Mouse (Mus musculus): ENCODE measurements at regions not wholly inside any gene's neighbourhood (a gene's known extent, or its start where the extent isn't known, plus 50 kb on each side); places are given as distances from the start of the nearest gene placed in this dataset.
"Not testable (repeated sequence)": the region's sequence is repeated elsewhere in the genome, so short reads cannot be mapped to it uniquely, and the experiment has no call there.

DNA sequence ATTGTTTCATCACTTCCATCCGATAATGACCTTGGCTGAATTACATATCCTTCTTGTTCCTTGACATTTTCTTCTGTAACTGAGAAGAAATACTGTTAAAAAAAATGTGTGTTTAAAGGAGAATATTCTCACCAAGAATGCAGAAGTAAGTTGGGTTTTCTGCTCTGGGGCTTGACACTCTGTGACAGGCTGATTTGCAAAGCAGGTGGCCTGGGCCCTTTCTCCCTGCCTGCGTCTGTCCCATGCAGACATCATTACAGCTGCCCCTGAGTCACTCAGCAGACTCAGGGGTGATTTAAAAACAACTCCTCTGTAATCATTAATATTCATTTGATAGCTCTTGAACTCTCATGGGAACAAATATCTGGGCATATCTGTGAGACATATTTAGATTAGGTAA lies 229.4 kb upstream of the Synpr start:
- no peak for DNase-seq (ENCODE audit: low read depth, low spot score)

DNA sequence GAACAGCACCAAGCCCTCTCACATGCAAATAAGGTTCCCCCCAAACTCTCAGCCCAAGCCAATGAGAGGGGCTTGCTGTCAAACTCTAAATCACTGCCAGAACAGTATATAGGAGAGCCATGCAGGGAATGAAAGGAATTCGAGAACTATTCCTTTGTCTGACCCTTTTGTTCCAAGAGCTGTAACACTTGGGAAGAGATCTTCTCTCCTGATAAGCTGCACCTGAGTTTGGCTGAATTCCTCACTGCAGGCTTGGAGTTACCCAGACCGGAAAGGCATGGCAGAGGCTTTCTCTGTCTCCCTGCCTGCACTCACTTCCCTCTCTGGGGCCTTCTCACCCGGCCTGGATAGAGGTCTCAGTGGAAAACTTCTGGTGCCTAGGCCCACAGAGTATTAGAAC lies 219.7 kb upstream of the Cadps start:
- DNase-seq (ENCODE audit: low read depth, low spot score), result not testable (repeated sequence)

DNA sequence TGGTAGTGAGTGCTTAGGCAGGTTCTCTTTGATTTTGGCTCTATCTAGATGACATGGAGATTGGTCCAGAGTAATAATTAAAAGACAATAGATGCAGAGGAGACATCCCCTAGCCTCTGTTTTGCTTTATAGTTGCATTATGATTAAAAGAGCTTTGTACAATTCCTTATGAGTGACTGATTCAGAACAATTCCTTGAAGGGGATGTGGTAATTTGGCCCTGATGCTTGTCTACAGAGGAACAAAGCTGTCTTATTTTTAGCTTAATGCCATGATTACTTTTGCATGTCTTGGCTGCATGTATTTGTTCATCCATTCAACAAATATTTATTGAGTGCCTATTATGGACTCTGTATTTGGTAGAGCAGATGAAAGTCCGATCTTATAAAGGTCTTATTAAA lies 218.9 kb upstream of the Cadps start:
- DNase-seq (ENCODE audit: low read depth, low spot score), result no peak

DNA sequence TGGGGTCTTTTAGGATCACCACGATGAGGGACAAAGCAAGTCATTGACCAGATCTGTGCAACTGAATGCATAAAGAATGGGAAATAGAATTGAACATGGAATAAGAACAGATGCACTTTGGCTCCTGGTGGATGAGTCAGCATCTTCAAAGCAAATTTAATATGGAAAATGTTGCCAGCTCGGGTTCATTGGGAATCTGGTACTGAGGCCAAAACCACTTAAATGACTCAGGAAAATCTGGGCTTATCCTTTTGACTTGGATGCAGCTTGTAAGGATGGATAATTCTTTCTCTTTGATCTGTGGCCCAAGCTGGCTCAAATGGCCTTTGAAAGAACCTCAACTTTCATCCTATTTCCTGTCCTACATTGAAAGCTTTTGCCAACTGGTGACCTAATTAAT lies 217.3 kb upstream of the Cadps start:
- DNase-seq (ENCODE audit: low read depth, low spot score), result peak; percentile 52

DNA sequence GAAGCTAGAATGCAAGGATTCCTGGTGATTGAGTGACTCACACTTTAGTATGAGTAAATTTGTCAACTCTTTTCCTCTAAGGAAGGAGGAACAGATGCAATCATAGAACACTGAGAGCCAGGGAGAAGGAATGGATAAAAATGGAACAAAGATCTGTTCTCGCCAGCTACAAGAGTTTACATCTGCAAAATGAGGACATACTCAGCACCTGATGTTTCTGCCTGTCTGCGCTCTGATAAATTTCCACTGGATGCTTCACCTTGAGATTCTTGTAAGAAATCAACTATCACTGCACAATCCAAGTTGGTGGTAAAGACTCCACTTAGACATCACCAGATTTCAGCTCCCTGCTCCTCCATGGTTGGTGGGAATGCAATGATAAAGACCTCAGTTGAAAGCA lies 214.5 kb upstream of the Cadps start:
- DNase-seq (ENCODE audit: low read depth, low spot score), result no peak

DNA sequence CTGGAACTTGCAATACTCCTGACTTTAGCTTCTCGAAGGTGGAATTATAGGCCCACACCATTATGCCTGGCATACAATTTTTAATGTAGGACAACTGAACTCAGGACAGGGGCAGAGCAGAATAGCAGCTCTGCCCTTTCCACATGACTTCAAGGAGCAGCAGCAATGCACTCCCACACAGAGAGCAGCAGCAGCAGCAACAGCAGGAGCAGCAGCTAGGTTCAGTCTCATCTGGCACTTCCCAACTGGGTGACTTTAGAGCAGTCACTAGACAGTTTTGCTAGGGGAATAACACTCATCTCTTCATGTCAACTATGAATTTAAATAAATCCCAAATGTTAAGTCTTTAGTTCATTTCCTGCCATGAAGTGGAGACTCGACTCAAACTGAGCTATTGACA lies 206.9 kb upstream of the Cadps start:
- no peak for DNase-seq (ENCODE audit: low read depth, low spot score)

DNA sequence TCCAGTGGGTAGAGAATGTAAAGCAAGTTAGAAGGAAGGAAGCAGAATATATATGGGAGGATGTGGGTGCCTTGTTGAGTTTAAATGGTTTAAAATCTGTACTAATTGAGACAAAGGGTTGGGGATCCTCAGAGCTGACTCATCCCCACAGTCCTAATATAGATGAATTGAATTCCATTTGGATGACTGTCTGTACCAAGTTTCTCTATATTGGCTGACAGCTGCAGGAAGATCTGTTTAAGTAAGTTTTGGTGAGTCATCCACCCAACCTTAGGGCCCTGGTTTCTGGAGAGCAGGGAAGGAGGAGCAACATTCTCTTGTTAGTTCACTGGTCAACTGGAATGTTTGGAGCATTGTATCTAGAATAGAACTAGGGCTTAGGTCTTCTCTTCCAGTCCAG lies 199.9 kb upstream of the Cadps start:
- DNase-seq (ENCODE audit: low read depth, low spot score), result peak; percentile 85

DNA sequence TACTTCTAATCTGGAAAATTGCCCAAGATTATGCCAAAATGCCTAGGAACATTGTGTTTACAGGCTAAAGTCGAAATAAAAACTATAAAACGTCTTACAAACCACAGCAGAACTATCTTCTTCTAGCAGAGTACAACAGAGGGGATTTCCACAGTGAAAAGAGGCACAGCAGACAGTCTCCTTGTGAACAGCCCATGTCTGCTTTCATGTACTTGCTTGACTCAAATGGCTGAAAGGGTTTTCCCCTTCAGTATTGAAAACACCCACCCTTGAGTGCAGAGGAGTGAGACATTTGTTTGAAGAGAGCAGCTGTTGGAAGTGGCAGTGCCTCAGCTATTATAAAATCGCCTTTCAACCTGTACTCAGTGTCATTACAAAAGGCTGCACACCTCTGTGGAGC lies 188.2 kb upstream of the Cadps start:
- DNase-seq (ENCODE audit: low read depth, low spot score), result no peak

DNA sequence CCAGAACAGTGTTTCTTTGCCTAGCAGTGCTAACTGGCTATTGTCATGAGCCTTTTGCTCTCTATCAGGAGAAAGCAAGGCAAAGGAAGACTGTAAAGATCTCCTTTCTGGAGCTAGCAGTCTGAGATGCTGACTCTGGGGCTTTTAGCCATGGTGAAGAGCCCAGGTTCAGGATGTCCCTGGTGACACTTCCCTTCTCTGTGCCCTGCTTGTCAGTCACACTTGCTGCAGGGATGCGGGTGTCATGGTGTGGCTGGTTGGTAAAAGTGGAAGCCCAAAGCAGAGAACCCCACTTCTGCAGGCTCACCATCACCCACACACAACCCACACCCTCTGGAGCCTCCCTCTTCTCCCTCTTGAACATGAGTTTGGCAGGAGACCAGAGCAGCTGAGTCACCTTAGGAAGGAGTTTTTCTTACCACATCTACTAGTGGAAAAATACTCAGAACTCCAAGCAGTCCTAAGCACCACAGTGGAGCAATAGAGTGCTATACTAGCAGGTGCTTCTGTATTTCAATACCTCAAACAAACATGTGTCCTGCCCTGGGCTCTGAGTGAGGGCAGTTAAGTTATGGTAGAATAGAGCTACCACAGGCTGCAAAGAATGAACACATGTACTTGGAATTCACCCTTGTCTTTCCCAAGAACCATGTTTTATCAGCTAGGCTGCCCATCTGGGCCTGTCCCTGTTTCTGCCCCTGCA lies 178.3 kb upstream of the Cadps start:
- DNase-seq (ENCODE audit: low read depth, low spot score), result peak; percentile 76

DNA sequence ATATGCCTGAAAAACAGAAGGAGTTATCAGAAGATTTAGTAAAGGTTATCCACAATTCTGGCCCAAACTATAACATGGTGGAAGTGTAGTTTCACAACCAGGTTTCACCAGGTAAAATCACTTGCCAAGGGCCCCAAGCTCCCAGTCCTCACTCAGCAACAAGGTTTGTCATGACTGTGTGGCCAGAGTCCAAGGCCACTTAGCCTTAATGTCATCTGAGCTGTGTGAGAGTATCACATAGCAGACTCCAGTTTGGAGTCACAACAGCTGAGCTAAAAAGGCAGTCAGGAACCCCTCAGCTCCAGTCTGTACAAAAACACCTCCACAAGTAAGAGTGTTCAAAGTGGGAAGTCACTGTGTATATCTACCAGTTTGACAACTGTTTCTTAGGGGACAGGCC lies 156.5 kb upstream of the Cadps start:
- no peak for DNase-seq (ENCODE audit: low read depth, low spot score)

DNA sequence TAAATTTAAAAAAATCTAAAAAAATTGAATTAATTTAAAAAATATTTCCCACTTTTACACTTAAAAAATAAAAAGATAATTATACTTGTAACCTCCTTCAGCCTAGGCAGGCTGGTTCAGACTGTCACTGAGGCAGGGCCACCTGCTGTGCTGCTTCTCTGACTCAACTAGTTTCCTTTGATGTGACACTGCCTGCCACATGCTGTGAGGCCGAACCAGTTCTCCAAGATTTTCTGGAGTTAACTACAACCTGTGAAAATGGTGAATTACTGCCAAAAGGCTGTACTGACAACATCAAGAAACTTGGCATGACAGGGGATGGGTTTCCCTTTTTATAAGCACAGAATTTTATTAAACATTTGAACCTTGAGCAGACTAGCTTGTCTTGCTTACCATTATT lies 143.6 kb upstream of the Cadps start:
- DNase-seq (ENCODE audit: low read depth, low spot score), result no peak

DNA sequence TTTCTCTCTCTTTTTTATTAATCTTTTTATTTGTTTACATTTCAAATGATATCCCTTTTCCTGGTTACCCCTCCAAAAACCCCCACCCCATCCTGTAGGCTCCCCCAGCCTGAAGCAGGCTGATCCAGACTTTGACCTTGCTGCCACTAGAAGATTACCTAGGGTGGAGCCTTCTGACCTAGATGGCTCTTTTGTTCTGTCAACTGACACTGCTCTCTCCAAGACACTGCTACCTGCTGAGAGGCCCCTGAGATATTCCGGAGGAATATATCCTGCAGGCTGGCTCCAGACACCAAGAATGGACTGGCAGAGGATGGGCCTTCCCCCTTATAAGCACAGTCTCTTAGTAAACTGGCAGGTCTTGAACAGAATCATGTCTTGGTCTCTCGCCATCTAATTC lies 135.0 kb upstream of the Cadps start:
- not testable (repeated sequence) for DNase-seq (ENCODE audit: low read depth, low spot score)

DNA sequence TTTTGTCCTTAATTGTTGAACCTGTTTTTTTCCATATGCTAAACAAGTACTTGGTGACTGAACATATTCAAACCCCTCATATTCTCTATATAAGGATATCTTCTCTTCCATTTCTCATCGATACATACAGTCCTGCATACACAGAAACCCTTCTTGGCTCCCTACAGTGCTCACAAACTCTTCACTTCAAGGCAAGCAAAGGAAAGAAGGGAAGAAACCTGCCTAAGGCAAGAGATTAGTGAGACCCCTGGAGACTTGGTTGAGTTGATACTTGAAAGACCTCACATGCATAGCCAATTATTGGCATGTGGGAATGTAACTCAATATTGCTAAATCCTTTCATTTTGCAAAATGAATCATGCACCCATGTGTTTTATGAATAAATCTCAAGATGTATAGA lies 128.0 kb upstream of the Cadps start:
- DNase-seq (ENCODE audit: low read depth, low spot score), result no peak

DNA sequence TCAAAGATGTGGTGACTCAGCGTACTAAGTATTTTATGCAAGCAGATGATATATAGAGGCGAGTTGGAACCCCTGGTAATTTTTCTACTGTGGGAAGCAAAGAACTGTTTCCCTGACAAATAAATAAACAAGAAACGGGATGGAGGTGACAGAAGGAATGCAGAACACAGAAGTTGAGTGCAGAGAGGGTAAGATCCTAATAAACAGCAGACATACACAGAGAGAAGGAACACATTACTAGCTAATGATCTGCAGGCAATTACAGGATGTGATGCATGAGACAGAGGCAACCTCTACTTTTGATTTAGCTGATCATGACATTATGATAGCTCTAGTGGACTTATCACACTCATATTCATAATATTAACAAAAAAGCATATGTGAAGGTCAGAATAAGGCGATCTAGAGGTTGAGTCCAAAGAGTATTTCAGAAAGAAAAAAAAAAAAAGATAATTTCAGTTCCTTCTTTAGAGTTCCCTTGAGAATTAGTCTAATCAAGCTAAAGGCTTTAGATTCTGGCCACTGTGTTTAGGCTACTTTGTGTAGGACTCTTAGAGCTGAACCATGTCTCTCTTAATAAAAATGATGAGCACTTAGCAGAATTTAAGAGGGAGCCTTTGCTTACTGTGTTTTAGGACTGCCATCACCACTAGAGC lies 115.9 kb upstream of the Cadps start:
- DNase-seq (ENCODE audit: low read depth, low spot score), result no peak

DNA sequence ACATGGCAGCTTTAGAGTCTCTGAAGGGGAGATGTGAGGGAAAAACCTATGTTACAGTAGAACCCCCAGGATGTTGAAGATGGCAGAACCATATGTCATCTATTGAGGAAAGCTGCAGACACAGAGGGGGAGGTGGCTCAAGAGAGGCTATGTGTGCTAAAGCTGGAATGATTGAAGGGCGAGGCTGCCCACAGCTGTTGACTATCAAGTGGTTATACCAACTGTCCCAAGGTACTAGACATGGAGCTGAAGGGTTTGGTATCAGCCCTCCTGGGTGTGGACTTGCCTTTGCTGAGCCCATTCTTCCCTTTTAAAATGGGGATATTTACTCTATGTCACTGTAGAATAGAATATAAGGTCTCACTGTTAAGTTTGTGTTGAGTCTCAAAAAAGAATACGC lies 113.5 kb upstream of the Cadps start:
- no peak for DNase-seq (ENCODE audit: low read depth, low spot score)

DNA sequence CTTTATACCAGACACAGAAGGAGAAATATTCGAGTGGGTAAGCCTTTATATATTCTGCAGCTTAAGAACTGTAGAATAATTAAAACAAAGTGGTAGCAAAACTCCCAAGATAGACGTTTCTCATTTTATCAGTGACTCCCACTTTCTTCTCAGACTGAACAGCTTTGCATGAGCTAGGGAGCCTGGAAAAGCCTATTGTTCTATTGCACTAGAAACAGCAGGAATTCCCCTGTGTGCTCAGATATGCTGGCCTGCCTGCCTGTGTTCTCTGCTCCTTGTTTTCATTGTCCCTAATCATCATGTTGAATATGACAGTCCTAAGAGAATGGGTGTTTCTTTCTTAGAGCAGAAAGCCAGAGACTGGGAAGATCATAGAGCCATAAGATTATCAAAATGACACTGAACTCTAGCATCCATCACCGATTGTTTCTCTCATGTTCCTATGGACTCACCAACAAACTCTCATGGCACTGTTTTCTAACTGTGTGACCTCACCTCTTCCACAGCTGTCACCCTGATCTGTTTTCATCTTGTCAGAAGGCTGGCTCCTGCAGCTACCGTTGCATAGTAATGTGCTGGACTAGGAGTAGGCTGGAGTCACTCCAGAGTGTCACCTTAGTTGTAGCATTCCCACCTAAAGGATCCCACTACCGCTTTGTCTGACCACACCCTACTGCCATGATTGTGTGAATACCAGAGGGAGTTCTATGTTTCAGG lies 108.9 kb upstream of the Cadps start:
- DNase-seq (ENCODE audit: low read depth, low spot score), result no peak

DNA sequence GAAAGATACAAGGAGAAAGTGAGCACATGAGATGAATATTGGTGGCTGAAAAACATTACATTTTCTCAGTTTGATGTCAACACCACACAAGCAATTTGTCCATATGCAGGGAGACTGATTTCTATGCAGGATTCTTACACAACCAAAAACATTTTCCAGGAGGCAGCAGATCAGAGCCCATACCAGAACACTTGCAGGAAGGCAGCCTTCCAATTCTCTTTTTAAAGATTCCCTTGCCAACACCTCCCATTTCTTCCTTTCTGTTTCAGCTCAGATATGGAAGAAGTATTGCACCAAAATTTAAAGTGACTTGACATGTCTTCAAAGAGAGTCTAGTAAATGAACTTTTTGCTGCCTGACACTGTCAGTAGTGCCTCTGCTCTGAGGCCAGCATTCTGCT lies 100.7 kb upstream of the Cadps start:
- no peak for DNase-seq (ENCODE audit: low read depth, low spot score)

DNA sequence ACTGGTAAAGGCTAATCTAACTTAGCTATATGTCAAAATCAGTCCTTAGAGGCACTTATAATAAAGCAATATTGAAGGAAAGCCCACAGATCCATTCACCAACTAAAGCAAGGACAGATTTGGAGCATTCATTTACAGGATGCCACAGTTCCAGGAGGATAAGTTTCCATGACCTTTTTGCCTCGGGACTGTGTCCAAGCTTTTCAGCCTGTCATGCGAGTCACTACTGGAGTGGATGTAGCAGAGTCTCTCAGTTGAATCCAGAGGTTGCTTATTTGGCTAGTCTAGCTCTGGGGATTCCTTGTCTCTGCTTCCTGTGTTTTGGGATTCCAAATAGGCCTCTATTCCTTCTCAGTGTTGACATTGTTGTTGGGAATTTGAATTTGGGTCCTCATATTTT lies 92.6 kb upstream of the Cadps start:
- no peak for DNase-seq (ENCODE audit: low read depth, low spot score)

DNA sequence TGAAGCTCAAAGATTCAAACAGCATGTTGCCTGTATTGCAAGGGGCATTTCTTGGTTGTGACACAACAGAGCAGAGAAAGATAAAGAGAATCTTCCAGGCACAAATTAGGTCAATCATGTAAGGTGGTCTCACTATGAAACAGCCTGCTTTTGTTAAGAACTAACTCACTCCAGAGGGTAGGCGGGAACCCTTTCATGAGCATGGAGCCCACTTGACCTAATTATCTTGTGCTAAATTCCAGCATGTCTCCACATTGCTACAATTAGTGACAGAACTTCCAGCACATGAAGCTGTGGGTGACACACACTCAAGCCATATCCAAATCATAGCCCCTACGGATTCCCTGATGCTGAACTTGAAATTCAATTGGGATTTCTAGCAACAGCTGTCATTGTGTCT lies 91.1 kb upstream of the Cadps start:
- no peak for DNase-seq (ENCODE audit: low read depth, low spot score)

DNA sequence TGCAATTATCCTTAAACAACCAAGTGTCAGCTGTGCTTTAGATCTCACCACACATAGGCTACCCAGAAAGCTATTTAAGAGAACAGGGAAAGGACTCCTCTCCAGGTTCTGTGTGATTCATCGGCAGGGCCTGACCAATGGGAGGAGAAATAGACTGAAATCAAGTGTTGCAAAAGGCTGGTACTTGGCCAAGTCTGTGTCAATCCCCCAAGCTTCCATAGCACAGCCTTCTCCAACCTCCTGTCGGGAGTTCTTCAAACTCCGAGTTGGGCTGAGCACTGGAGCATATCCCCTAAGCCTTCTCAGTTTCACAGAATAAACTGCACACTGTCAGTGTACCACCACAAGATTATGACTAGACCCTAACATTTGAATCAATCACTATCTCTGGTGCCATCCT lies 90.5 kb upstream of the Cadps start:
- no peak for DNase-seq (ENCODE audit: low read depth, low spot score)

DNA sequence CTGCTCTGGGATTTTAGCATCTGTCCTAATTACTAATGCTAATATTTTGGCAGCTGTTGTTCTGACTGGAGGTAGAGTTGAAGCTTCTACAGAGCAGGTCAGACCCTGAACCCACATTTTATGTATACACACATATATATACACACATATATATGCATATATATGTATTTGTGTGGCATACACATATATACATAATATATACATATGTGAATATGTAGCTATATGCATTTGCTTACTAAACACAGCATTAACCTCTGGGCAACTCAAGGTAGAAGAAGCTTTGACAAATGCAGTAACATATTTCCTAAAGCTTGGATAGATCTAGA lies 54.4 kb upstream of the Cadps start:
- no peak for DNase-seq (ENCODE audit: low read depth, low spot score)

DNA sequence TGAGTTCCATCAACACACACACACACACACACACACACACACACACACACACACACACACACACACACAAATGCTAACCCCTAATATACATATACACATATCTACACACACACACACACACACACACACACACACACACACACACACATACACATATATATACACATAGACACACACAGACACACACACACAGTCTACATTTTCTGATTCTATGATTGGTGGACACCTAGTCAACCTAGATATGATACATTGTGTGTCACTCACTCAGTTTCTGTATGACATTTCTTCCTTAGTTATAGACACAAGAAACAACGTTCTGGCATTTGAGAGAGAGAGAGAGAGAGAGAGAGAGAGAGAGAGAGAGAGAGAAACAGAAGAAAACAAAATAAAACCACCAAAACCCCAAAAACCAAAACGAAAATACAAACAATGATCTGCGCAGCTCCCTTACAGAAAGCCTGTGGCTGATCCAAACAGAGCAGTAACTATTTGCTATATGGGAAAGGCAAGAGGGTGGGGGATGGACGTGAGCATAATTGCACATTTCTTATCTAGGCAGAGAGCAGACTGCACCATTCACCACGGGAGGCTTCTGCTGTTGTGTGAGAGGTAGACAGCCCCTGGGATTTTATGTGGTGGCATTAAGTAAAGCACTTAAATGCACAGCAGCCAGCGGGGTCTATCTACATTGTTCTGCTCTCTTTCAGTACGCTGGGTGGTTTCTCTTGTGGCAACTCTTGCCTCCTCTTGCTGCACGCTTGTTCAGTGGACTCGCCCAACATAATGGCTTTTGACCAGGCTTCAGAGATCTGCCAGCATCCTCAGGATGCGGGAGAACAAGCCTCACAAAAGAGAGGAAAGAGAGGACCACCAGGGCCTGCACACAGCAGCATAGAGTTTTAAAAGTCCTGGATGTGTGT lies 53.8 kb upstream of the Cadps start:
- no peak for DNase-seq (ENCODE audit: low read depth, low spot score)
